In genomic region chr7:16807936-16808335, GRCm38 (mm10) we compare ENCODE assay signal across 15 mouse cellular contexts. TPM values are rescaled to one million over a fixed set of nuclear protein-coding genes. Genes with fewer than 3 reads are reported as not detected.
DNase-seq lines count a peak whose midpoint lies in the region; ATAC-seq and TF ChIP-seq lines count a peak whose summit lies in the region.
"Had no signal": no experiment of that assay in that cellular context is flagged by ENCODE, and none has a peak within 500 bp of the region (broad histone marks: within the 10 kb centered on the region; RNA-seq: fewer than 3 reads in every experiment).

No protein-coding gene starts in this region.

- WGBS in lung, postnatal 0 days: 87% methylated on average over 9 of the region's 9 CpGs

- H3K36me3 ChIP-seq in lung, postnatal 0 days (ENCODE audit: insufficient read depth, low read length): no peaks in the 10 kb centered on the region; the same call in 1 of the 2 replicates
- no peaks in the 10 kb centered on the region; a peak in 1 of 4 replicates for H3K36me3 ChIP-seq in MEL (ENCODE audit: control insufficient read depth in 1 of 2, insufficient read depth in 2 of 2, low read length in 2 of 2)

- TF ChIP-seq POLR2A in MEL (IDR thresholded peaks at IDR 0.05; ENCODE audit: control insufficient read depth in 1 of 2, insufficient read depth in 1 of 2, low read depth in 1 of 2, low read length in 2 of 2, poor library complexity in 1 of 2): no peak

- DNase-seq in gastrocnemius, adult 2 months: no peak
- DNase-seq in gastrocnemius, adult 18-20 months (ENCODE audit: low spot score): no peak
- DNase-seq in lung, postnatal 0 days (ENCODE audit: low spot score): no peak
- DNase-seq in lung, postnatal 25 days (ENCODE audit: low spot score): no peak
- peak; percentile 37 for DNase-seq in MEL (ENCODE audit: low read depth, low spot score)
- no peak for DNase-seq in adrenal gland, adult 2 months
- DNase-seq in frontal cortex, postnatal 25 days (ENCODE audit: low spot score in 2 of 2): no peak
- DNase-seq: heart, postnatal 36 days; layer of hippocampus, adult 9-11 months; lung, postnatal 14 days; right cerebral cortex, postnatal 4 days had no signal

- no peak for TF ChIP-seq RAD21 in MEL (IDR thresholded peaks at IDR 0.05; ENCODE audit: low read depth, low read length)

- peak; percentile 49 for TF ChIP-seq CTCF in gastrocnemius, adult 2 months (IDR thresholded peaks at IDR 0.05)
- TF ChIP-seq CTCF in lung, postnatal 0 days (IDR thresholded peaks at IDR 0.05): peak; percentile 38
- TF ChIP-seq CTCF in MEL (IDR thresholded peaks at IDR 0.05 in 2 of 3, conservative IDR thresholded peaks at IDR 0.05 in 1 of 3; ENCODE audit: control insufficient read depth in 1 of 3, insufficient read depth in 1 of 3, low read depth in 2 of 3, low read length in 3 of 3, poor library complexity in 1 of 3, severe bottlenecking in 1 of 3): peak; percentile 50 to 66 (median 57)

- H3K9ac ChIP-seq in lung, postnatal 0 days (replicated peaks; ENCODE audit: low read depth): no peak overlapping the region
- H3K9ac ChIP-seq in MEL (ENCODE audit: control insufficient read depth, low read depth, low read length, poor library complexity, severe bottlenecking): no peak overlapping the region
- H3K9ac ChIP-seq: kidney, embryonic 15.5 days had no signal

- TF ChIP-seq EP300 in lung, postnatal 0 days (IDR thresholded peaks at IDR 0.05): no peak
- no peak for TF ChIP-seq EP300 in MEL (IDR thresholded peaks at IDR 0.05; ENCODE audit: low read depth in 1 of 2, low read length in 2 of 2)

- no peak for ATAC-seq in lung, postnatal 0 days
- peak; percentile 43; the same call in 1 of the 2 replicates for ATAC-seq in megakaryocyte progenitor cell, adult 5-6 weeks (replicated peaks; ENCODE audit: poor library complexity)
- ATAC-seq: forebrain, embryonic 14.5 days had no signal

- H3K4me2 ChIP-seq in lung, postnatal 0 days (replicated peaks; ENCODE audit: low read depth, low read length): no peak overlapping the region
- H3K4me2 ChIP-seq: kidney, embryonic 15.5 days had no signal

- H3K9me3 ChIP-seq in lung, postnatal 0 days (ENCODE audit: low read length): no peaks in the 10 kb centered on the region
- no peaks in the 10 kb centered on the region for H3K9me3 ChIP-seq in MEL (replicated peaks; ENCODE audit: insufficient read depth, low read length)
- H3K9me3 ChIP-seq: kidney, embryonic 15.5 days; limb, embryonic 10.5 days had no signal

- no peaks in the 10 kb centered on the region for H3K27me3 ChIP-seq in lung, postnatal 0 days (replicated peaks; ENCODE audit: insufficient read depth, low read length)
- H3K27me3 ChIP-seq in MEL (ENCODE audit: control insufficient read depth in 1 of 2, insufficient read depth in 2 of 2, low read length in 2 of 2): no peaks in the 10 kb centered on the region

- H3K79me2 ChIP-seq in MEL (ENCODE audit: control insufficient read depth, insufficient read depth, low read length, poor library complexity): no peaks in the 10 kb centered on the region

- no peak overlapping the region for H3K27ac ChIP-seq in gastrocnemius, adult 2 months
- no peak overlapping the region for H3K27ac ChIP-seq in lung, postnatal 0 days (ENCODE audit: low read length)
- no peak overlapping the region for H3K27ac ChIP-seq in MEL (ENCODE audit: control insufficient read depth, low read depth, low read length)
- H3K27ac ChIP-seq: kidney, embryonic 15.5 days; limb, embryonic 10.5 days had no signal

- 0 out of 2 replicates have a peak, but pooled peaks cover 6% of the 10 kb centered on the region for H3K4me1 ChIP-seq in lung, postnatal 0 days (ENCODE audit: insufficient read depth, low read depth, low read length)
- no peaks in the 10 kb centered on the region; a peak in 1 of 4 replicates for H3K4me1 ChIP-seq in MEL (ENCODE audit: control insufficient read depth in 1 of 2, insufficient read depth in 2 of 2, low read length in 2 of 2)

- intact Hi-C loops in gastrocnemius, adult 2 months (cut with DNase I): no loop called here

- H3K4me3 ChIP-seq in gastrocnemius, adult 2 months: no peak overlapping the region
- no peak overlapping the region for H3K4me3 ChIP-seq in lung, postnatal 0 days (ENCODE audit: low read depth, low read length)
- no peak overlapping the region for H3K4me3 ChIP-seq in MEL (ENCODE audit: control insufficient read depth in 1 of 2, insufficient read depth in 1 of 2, low read depth in 2 of 2, low read length in 2 of 2)
- H3K4me3 ChIP-seq: kidney, embryonic 15.5 days; limb, embryonic 10.5 days had no signal

TF ChIP-seq in MEL, 35 proteins besides CTCF, POLR2A, EP300 and RAD21:
- 0 out of 2 replicates have a peak, but pooled peaks have one; percentile 10 for TF ChIP-seq SMC3 (IDR thresholded peaks at IDR 0.05; ENCODE audit: low read depth, low read length)
- no peak for TF ChIP-seq MAZ (IDR thresholded peaks at IDR 0.05; ENCODE audit: low read depth, low read length)
- TF ChIP-seq ZMIZ1 (IDR thresholded peaks at IDR 0.05; ENCODE audit: low read depth, low read length): no peak
- TF ChIP-seq JUND (IDR thresholded peaks at IDR 0.05; ENCODE audit: low read depth, low read length): no peak
- no peak for TF ChIP-seq MYC (IDR thresholded peaks at IDR 0.05; ENCODE audit: low read depth, low read length)
- no peak for TF ChIP-seq GATA1 (IDR thresholded peaks at IDR 0.05; ENCODE audit: low read depth, low read length)
- no peak for TF ChIP-seq POLR2AphosphoS2 (IDR thresholded peaks at IDR 0.05; ENCODE audit: low read length)
TF ChIP-seq in MEL: peak in this region for 1.

RNA-seq across cellular contexts. Expression of gene Strn4, which starts 7.8 kb away (rescaled TPM):
- 10 to 100 TPM; 16.2 to 16.6 TPM for total RNA-seq in gastrocnemius, adult 2 months (2021)
- total RNA-seq in gastrocnemius, adult 18-20 months (2021): 10 to 100 TPM in 1 of 2 experiments, 1 to 10 TPM in 1; 9.8 to 13.6 TPM
- polyA plus RNA-seq in lung, postnatal 0 days (2015; fragmentation: Nextera tagmentation; extraction: Ambion mirVana): 57.7 and 60.7 TPM in 2 replicates
- total RNA-seq in MEL (2012; rRNA removed): 54.7 and 55.8 TPM in 2 replicates
- polyA plus RNA-seq in MEL (2012; ENCODE audit: insufficient read depth in 1 of 2, insufficient read length in 2 of 2, low read depth in 1 of 2, low replicate concordance in 2 of 2, missing spikeins in 1 of 2): 10 to 100 TPM in 1 of 2 experiments, not detected in 1; 93.5 TPM
- total RNA-seq in megakaryocyte progenitor cell, adult 5-6 weeks (2015): 28.2 and 39.0 TPM in 2 replicates
- total RNA-seq in megakaryocyte progenitor cell, adult 5-6 weeks (2017): 40.0 and 43.5 TPM in 2 replicates
- 10 to 100 TPM; 58.9 to 64.1 TPM for total RNA-seq in adrenal gland, adult 2 months (2021)
- polyA plus RNA-seq in adrenal gland, adult 2 months (2012; rRNA removed): 121 and 138 TPM in 2 replicates

RNA-seq across cellular contexts. Expression of gene Fkrp, which starts 8.6 kb away (rescaled TPM):
- 10 to 100 TPM; 51.2 to 58.3 TPM for total RNA-seq in gastrocnemius, adult 2 months (2021)
- total RNA-seq in gastrocnemius, adult 18-20 months (2021): 10 to 100 TPM; 51.7 to 58.0 TPM
- 22.3 and 23.5 TPM in 2 replicates for polyA plus RNA-seq in lung, postnatal 0 days (2015; fragmentation: Nextera tagmentation; extraction: Ambion mirVana)
- total RNA-seq in MEL (2012; rRNA removed): 12.6 and 15.9 TPM in 2 replicates
- 10 to 100 TPM in 1 of 2 experiments, not detected in 1; 19.2 TPM for polyA plus RNA-seq in MEL (2012; ENCODE audit: insufficient read depth in 1 of 2, insufficient read length in 2 of 2, low read depth in 1 of 2, low replicate concordance in 2 of 2, missing spikeins in 1 of 2)
- total RNA-seq in megakaryocyte progenitor cell, adult 5-6 weeks (2015): 11.5 and 13.1 TPM in 2 replicates
- 9.8 and 14.3 TPM in 2 replicates for total RNA-seq in megakaryocyte progenitor cell, adult 5-6 weeks (2017)
- total RNA-seq in adrenal gland, adult 2 months (2021): 10 to 100 TPM; 23.9 to 29.5 TPM
- 46.3 and 49.6 TPM in 2 replicates for polyA plus RNA-seq in adrenal gland, adult 2 months (2012; rRNA removed)

RNA-seq across cellular contexts. Expression of gene Slc1a5, which starts 26.8 kb away (rescaled TPM):
- 10 to 100 TPM; 11.0 to 14.6 TPM for total RNA-seq in gastrocnemius, adult 2 months (2021)
- total RNA-seq in gastrocnemius, adult 18-20 months (2021): 10 to 100 TPM; 14.0 to 14.3 TPM
- polyA plus RNA-seq in lung, postnatal 0 days (2015; fragmentation: Nextera tagmentation; extraction: Ambion mirVana): 176 and 178 TPM in 2 replicates
- 72.0 and 88.6 TPM in 2 replicates for total RNA-seq in MEL (2012; rRNA removed)
- 100 to 1,000 TPM in 1 of 2 experiments, not detected in 1; 180 TPM for polyA plus RNA-seq in MEL (2012; ENCODE audit: insufficient read depth in 1 of 2, insufficient read length in 2 of 2, low read depth in 1 of 2, low replicate concordance in 2 of 2, missing spikeins in 1 of 2)
- total RNA-seq in megakaryocyte progenitor cell, adult 5-6 weeks (2015): 73.2 and 79.5 TPM in 2 replicates
- total RNA-seq in megakaryocyte progenitor cell, adult 5-6 weeks (2017): 39.1 and 48.3 TPM in 2 replicates
- total RNA-seq in adrenal gland, adult 2 months (2021): 100 to 1,000 TPM; 144 to 291 TPM
- polyA plus RNA-seq in adrenal gland, adult 2 months (2012; rRNA removed): 220 and 344 TPM in 2 replicates

RNA-seq across cellular contexts. Expression of gene Prkd2, which starts 34.8 kb away (rescaled TPM):
- total RNA-seq in gastrocnemius, adult 2 months (2021): 1 to 10 TPM; 3.9 to 8.2 TPM
- 1 to 10 TPM; 4.9 to 5.9 TPM for total RNA-seq in gastrocnemius, adult 18-20 months (2021)
- polyA plus RNA-seq in lung, postnatal 0 days (2015; fragmentation: Nextera tagmentation; extraction: Ambion mirVana): 26.1 and 29.0 TPM in 2 replicates
- 2.1 and 2.9 TPM in 2 replicates for total RNA-seq in MEL (2012; rRNA removed)
- polyA plus RNA-seq in MEL (2012; ENCODE audit: insufficient read depth in 1 of 2, insufficient read length in 2 of 2, low read depth in 1 of 2, low replicate concordance in 2 of 2, missing spikeins in 1 of 2): 1 to 10 TPM in 1 of 2 experiments, not detected in 1; 8.7 TPM
- total RNA-seq in megakaryocyte progenitor cell, adult 5-6 weeks (2015): 6.2 and 8.8 TPM in 2 replicates
- 6.0 and 8.8 TPM in 2 replicates for total RNA-seq in megakaryocyte progenitor cell, adult 5-6 weeks (2017)
- total RNA-seq in adrenal gland, adult 2 months (2021): 10 to 100 TPM; 16.0 to 18.4 TPM
- polyA plus RNA-seq in adrenal gland, adult 2 months (2012; rRNA removed): 39.2 and 47.2 TPM in 2 replicates
